Mouse (Mus musculus): ENCODE measurements at regions not wholly inside any gene's neighbourhood (a gene's known extent, or its start where the extent isn't known, plus 50 kb on each side); places are given as distances from the start of the nearest gene placed in this dataset.

- TF ChIP-seq CTCF (IDR thresholded peaks at IDR 0.05; ENCODE audit: borderline replicate concordance, insufficient read depth, low read length) (no peak), POLR2A (IDR thresholded peaks at IDR 0.05; ENCODE audit: low read depth, low read length) (no peak)
- Histone ChIP-seq H3K27ac (ENCODE audit: insufficient read depth, low read length) (no peak overlapping the region), H3K4me3 (ENCODE audit: insufficient read depth, low read length) (no peak overlapping the region), H3K4me1 (ENCODE audit: control insufficient read depth, insufficient read depth, low read length) (no peaks in the 10 kb centered on the region)
Measured at GRCm38 (mm10) chr7:37393071-37393470, 380.4 kb downstream of the Zfp536 start.

GRCm38 (mm10) chr7:37394965-37395426 lies 378.4 kb downstream of the Zfp536 start:
- no peak for TF ChIP-seq CTCF (IDR thresholded peaks at IDR 0.05; ENCODE audit: borderline replicate concordance, insufficient read depth, low read length)
- TF ChIP-seq POLR2A (IDR thresholded peaks at IDR 0.05; ENCODE audit: low read depth, low read length), result no peak
- Histone ChIP-seq H3K4me1 (ENCODE audit: control insufficient read depth, insufficient read depth, low read length) (no peaks in the 10 kb centered on the region), H3K4me3 (ENCODE audit: insufficient read depth, low read length) (no peak overlapping the region), H3K27ac (ENCODE audit: insufficient read depth, low read length) (no peak overlapping the region)

DNA sequence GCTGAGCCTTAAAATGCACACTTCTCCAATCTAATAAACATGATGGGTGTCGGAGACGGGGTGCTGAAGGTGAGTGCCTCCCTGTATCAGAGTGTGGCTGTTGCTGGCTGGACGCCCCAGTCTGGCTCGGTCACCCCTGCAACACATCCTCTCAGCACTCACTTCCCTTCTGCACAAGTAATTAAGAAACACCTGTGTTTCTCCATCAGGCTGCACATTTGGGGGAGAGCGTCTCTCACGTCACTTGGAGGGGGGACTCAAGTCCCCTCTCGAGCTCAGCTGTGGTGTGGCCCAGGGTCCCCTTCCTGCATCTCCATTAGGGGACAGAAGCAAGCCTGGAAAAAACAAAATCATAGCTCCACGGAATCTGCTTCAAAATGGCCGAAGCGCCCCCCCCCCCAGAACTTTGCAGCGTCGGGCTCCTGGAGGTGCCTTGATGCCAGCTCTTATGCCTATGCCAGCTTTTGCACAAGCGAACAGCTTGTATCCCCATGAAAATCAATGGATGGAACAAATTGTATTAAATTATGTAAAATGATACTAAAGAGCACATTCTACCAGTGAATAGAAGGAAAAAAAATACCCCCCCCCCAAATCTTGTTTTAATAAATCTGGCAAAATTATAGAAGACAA lies 377.4 kb downstream of the Zfp536 start:
- H3K4me1 ChIP-seq (ENCODE audit: control insufficient read depth, insufficient read depth, low read length), result no peaks in the 10 kb centered on the region
- TF ChIP-seq POLR2A (IDR thresholded peaks at IDR 0.05; ENCODE audit: low read depth, low read length) (no peak), CTCF (IDR thresholded peaks at IDR 0.05; ENCODE audit: borderline replicate concordance, insufficient read depth, low read length) (no peak)
- no peak overlapping the region for H3K27ac ChIP-seq (ENCODE audit: insufficient read depth, low read length)

GRCm38 (mm10) chr7:37403483-37403882 lies 370.0 kb downstream of the Zfp536 start:
- TF ChIP-seq POLR2A (IDR thresholded peaks at IDR 0.05; ENCODE audit: low read depth, low read length) (no peak), CTCF (IDR thresholded peaks at IDR 0.05; ENCODE audit: borderline replicate concordance, insufficient read depth, low read length) (no peak)
- H3K4me1 ChIP-seq (ENCODE audit: control insufficient read depth, insufficient read depth, low read length), result no peaks in the 10 kb centered on the region
- H3K27ac ChIP-seq (ENCODE audit: insufficient read depth, low read length), result no peak overlapping the region
- H3K4me3 ChIP-seq (ENCODE audit: insufficient read depth, low read length), result no peak overlapping the region

More for the DNA sequence above, 377.4 kb downstream of the Zfp536 start:
- no peak overlapping the region for H3K4me3 ChIP-seq (ENCODE audit: insufficient read depth, low read length)

GRCm38 (mm10) chr7:37413350-37413749 lies 360.1 kb downstream of the Zfp536 start:
- Histone ChIP-seq H3K4me1 (ENCODE audit: control insufficient read depth, insufficient read depth, low read length) (no peaks in the 10 kb centered on the region), H3K27ac (ENCODE audit: insufficient read depth, low read length) (no peak overlapping the region)
- no peak for TF ChIP-seq CTCF (IDR thresholded peaks at IDR 0.05; ENCODE audit: borderline replicate concordance, insufficient read depth, low read length)
- no peak for TF ChIP-seq POLR2A (IDR thresholded peaks at IDR 0.05; ENCODE audit: low read depth, low read length)

DNA sequence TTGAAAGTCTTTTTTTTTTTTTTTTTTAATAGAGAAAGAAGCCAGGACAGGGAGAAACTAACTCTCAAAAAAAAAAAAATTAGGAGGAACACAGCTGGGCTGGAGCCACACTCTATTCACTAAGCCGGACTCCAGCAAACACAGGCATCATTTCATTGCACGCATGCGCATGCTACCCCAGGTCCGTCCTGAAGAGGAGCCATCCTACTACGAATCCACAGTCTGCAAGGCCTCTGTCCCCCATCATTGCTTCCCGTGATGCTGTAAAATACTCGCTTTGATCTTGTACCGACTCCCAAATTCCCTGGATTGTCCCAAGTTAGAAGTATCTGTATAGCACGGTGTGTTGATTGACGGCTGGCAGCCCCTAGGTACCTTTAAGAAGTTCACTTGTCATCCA lies 351.7 kb downstream of the Zfp536 start:
- Histone ChIP-seq H3K4me1 (ENCODE audit: control insufficient read depth, insufficient read depth, low read length) (no peaks in the 10 kb centered on the region), H3K4me3 (ENCODE audit: insufficient read depth, low read length) (no peak overlapping the region), H3K27ac (ENCODE audit: insufficient read depth, low read length) (no peak overlapping the region)
- TF ChIP-seq CTCF (IDR thresholded peaks at IDR 0.05; ENCODE audit: borderline replicate concordance, insufficient read depth, low read length) (peak; percentile 22; the same call in 1 of the 2 replicates), POLR2A (IDR thresholded peaks at IDR 0.05; ENCODE audit: low read depth, low read length) (no peak)

More at GRCm38 (mm10) chr7:37413350-37413749, 360.1 kb downstream of the Zfp536 start:
- H3K4me3 ChIP-seq (ENCODE audit: insufficient read depth, low read length), result no peak overlapping the region

Measured in embryonic fibroblast, embryonic 13.5 days (primary cell).